Mouse (Mus musculus) kidney, postnatal 4 days (tissue): ENCODE results near the gene Cmya5.
"Not testable (repeated sequence)": the region's sequence is repeated elsewhere in the genome, so short reads cannot be mapped to it uniquely, and the experiment has no call there.

Experiments
- DNase-seq, 2 experiments: peaks; one replicate each; pipeline ENCODE4 v3.0.0; 2021; ENCODE audit warnings: mixed read lengths in 2 of 2

The Cmya5 gene

GRCm38 (mm10) chr13:93144336-93145167 is at the start of gene Cmya5:
TSS of gene Cmya5 (minus strand) at chr13:93144724.
- DNase-seq: peak; percentile 89 to 93

- DNase-seq: no peak
These were observed 48.1 kb upstream of the Cmya5 start for GRCm38 (mm10) chr13:93192646-93193026.

- peak; percentile 94 to 97 for DNase-seq
These were observed 47.5 kb upstream of the Cmya5 start, which contains the start of gene Tent2 for GRCm38 (mm10) chr13:93191831-93192645. TSS of gene Tent2 (minus strand) at chr13:93192385.

DNA sequence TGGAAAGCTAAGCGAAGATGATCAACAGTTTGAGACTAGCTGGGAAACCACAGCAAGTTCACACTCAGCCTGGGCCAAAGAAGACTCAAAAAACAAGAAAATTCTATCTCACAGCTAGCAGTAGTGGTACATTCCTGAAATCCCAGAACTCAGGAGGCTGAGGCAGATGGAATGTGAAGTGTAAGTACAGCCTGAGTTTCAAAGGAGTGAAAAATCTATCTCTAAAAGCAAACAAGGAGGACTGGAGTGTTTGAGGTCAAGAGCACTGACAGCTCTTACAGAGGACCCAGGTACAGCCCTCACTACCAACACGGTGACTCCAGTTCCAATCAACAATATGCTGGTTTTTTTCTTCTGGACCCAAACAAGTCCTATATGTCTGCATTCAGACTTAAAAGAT is 44.9 kb upstream of the Cmya5 start:
- no peak for DNase-seq

DNA sequence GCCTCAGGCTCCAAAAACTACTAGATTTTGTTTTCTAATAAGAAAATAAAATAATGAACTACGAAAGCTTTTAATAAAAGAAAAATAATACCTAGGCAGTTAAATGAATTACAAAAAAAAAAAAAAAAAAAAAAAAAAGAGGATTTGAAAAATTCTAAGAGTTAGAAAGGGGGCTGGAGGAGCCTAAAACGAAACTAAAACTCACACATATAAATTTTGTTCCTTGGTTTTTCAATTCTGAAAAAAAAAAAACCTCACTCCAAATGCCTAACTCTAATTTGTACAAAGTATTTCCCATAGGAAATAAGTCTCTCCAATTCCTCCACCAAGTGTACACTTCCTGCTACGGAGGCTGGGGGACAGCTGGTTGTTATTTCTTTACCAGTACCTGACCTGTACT is 44.2 kb upstream of the Cmya5 start:
- no peak for DNase-seq

- DNase-seq: not testable (repeated sequence)
These were observed 43.3 kb upstream of the Cmya5 start for GRCm38 (mm10) chr13:93187792-93188191.

GRCm38 (mm10) chr13:93180351-93180750 is 35.8 kb upstream of the Cmya5 start:
- no peak for DNase-seq

- no peak for DNase-seq
These were observed 35.0 kb upstream of the Cmya5 start for GRCm38 (mm10) chr13:93179522-93179921.

DNA sequence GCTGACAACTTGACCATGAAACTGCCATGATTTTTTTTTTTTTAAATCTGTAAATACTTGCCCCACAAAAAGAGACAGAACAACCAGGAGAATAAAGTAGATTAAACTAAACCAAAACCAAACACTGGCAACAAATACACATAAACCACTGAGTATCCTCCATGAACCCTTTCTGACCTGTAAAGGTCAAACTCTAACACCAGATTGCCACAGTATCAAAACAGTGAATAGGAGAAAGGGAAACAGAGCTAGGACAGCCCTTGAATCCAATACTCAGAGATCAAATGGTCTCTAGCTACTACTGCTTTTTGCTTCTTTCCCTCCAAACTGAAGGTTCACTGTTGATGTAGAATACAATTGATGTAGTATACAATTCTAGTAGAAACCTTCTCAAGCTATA is 33.0 kb upstream of the Cmya5 start:
- DNase-seq: no peak

GRCm38 (mm10) chr13:93163303-93163702 is 18.8 kb upstream of the Cmya5 start:
- DNase-seq: peak; percentile 18 to 25

DNA sequence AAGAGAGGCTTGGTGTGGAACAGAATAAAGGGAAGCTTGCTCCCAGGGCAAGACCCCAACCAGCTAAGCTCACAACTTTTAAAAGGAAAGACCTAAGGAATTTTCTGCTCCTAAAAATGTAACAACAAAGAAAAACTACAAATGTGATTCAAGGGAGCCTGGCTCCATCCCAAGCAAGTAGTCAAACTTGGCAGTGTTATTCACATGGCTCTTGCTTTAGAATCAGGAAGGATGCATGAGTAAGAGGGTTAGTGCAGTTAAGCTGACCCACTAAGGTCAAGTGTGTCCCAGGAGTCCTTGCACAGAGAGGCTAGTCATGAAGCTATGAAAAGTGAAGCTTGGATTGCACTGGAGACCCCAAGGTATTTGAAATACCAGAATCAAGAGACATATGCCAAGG is 17.9 kb upstream of the Cmya5 start:
- DNase-seq: peak; percentile 4 to 15

DNA sequence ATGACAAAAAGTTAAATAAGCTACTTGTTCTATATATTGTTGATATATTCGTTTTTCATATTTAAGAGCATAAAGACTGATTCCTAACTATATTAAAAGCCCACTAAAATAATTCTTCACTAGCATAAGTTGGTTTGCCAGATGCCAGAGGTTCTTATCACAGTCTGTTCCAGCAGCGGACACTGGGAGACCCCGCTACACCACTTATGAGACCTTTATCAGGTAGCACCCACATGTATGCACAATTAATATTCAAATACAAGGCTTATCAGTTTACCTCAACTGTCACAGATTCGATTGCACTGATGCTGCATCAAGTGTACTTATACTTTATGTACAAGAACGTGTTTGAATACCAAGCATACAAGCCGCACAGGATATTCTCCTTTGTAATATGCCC is 13.7 kb upstream of the Cmya5 start:
- no peak for DNase-seq

GRCm38 (mm10) chr13:93153280-93153679 is 8.8 kb upstream of the Cmya5 start:
- DNase-seq: no peak

- DNase-seq: no peak
These were observed 673 bp downstream of the Cmya5 start for GRCm38 (mm10) chr13:93143819-93144283.

DNA sequence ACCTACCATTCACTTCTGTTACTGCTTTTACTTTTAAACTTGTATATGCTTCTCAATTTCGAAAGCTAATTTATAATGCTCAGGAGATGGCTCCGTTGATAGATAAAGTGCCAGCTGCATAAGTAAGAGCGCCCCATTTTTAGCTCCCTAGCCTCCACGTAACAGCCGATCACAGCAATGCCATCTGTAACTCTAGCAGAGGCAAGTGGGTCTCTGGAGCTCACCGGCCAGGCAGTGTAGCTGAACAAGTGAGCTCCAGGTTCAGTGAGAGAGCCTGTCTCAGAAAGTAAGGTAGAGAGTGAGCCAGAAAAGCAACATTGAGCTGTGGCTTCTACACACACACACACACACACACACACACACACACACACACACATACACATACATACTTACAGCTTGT is 3.3 kb downstream of the Cmya5 start:
- DNase-seq: no peak

GRCm38 (mm10) chr13:93138059-93138458 is 6.5 kb downstream of the Cmya5 start:
- peak in 1 of 2 experiments; percentile 9 for DNase-seq

GRCm38 (mm10) chr13:93137098-93137497 is 7.4 kb downstream of the Cmya5 start:
- DNase-seq: no peak

GRCm38 (mm10) chr13:93136251-93136650 is 8.3 kb downstream of the Cmya5 start:
- DNase-seq: no peak

- DNase-seq: no peak
These were observed 9.0 kb downstream of the Cmya5 start for GRCm38 (mm10) chr13:93135501-93135900.

- DNase-seq: no peak
These were observed 13.8 kb downstream of the Cmya5 start for GRCm38 (mm10) chr13:93130674-93131073.

DNA sequence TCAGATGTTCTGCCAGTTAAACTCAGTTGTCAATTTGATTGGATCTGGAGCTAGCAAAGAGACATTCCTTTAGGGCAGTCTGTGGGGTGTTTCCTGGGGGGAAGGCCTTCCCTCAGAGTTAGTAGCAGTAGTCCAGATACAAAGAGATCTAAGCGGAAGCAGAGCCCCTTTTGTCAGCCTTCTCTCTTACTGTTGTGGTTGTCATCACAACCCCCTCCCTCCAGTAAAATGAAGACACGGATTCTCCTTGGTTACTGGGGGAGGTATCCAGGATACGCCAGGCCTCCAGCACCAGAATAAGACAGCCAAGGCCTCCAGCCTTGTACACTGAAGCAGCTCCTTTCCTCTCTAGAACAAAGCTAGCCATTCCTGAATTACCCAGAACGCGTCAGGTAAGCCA is 15.6 kb downstream of the Cmya5 start:
- DNase-seq: no peak

DNA sequence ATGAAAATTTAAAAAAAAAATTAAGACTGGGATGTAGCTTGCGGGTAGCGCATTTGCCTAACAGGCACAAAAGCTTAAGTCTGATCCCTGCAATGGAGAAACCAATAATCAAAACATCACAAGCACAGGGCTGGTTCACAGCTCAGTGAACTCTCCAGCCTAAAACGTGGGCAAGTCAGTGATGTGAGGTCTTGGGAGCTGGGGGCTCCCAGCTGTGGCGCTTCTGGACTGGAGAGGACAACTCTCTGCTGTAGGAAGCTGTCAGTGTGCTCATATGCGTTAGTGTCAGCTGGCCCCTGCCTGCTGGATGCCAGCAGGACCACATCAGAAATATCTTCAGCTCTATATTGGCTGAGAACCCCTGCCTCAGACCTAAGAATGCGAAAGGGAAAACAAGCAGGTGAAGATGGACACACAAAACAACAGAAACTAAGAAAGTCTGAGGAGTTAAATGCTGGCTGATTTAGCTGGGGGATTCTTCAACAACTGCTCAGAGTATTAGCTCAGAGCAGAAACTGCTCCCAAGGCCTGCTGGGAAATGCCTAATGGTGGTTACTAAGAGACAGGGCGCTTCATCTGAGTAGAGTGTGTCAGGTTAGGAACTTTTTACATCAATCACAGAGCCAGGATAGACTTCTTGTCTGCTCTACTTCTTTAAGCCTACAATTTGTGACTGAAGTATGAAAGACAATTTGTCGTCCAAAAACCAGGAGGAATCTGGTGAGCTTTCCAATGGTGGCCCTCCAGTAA is 16.2 kb downstream of the Cmya5 start:
- DNase-seq: no peak

- no peak for DNase-seq
These were observed 22.2 kb downstream of the Cmya5 start for GRCm38 (mm10) chr13:93122321-93122720.
